Mouse (Mus musculus): ENCODE data around the gene Lrmda.

DNA sequence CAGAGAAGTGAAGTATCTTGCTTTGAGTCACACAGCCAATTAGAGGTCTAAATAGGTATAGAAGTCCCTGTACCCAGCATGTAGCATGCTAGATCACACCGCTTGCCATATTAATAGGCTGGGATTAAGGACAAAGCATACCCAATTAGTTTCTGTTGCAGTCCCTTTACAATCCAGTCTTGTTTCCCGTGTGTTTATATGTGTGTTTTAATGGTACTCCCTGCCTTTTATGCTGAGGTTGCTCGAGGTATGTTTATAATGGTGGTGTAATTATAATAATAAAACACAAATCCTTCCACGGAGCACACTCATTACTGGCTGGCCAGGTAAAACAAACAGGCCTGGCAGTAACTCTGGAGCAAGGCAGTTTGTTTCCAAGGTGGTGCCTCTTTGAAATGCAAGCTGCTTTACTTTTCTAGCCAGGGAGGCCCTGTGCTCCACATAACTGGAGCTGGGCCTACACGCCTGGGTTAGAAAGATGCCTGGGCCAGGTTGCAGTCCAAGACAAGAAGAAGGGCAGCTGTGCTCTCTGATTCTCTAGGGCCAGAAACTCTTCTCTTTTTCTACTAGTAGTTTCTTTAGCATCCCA, 422.4 kb downstream of the Lrmda start:
- no peak for TF ChIP-seq CTCF (conservative IDR thresholded peaks at IDR 0.05; ENCODE audit: low read length)
- TF ChIP-seq NANOG (IDR thresholded peaks at IDR 0.05; ENCODE audit: borderline replicate concordance, low read length) = no peak
- no peak for TF ChIP-seq POU5F1 (IDR thresholded peaks at IDR 0.05; ENCODE audit: borderline replicate concordance, low read length)
